Mouse (Mus musculus) bone marrow, adult 2 months (tissue): ENCODE data around the gene 2610507B11Rik. TPM values are rescaled to one million over a fixed set of nuclear protein-coding genes. Genes with fewer than 3 reads are reported as not detected.
A peak's percentile ranks its signal among the peaks of the same experiment; 100 is the strongest.

Experiments used
- H3K27ac ChIP-seq: fragments of 200-500 bp; 2 replicates; pipeline ENCODE4 v1.5.1; 2012; ENCODE audit warnings: low read depth, mild to moderate bottlenecking, control low read depth, inconsistent platforms, low read length; ENCODE audit not compliant: control insufficient read depth, poor library complexity, insufficient read depth
- H3K4me1 ChIP-seq: fragments of 200-500 bp; 2 replicates; pipeline ENCODE4 v1.6.1; 2011; ENCODE audit warnings: low read length; ENCODE audit not compliant: control insufficient read depth, insufficient read depth
- H3K4me3 ChIP-seq: fragments of 200-500 bp; replicated peaks from 2 replicates; pipeline ENCODE3; 2011; ENCODE audit warnings: mild to moderate bottlenecking, low read depth, low read length, control low read depth; ENCODE audit not compliant: control insufficient read depth
- CTCF ChIP-seq: fragments of 200-500 bp; IDR thresholded peaks from 2 replicates; pipeline ENCODE4 v1.5.1; 2011; ENCODE audit warnings: low read length, control low read depth; ENCODE audit not compliant: control insufficient read depth, insufficient read depth
- POLR2A ChIP-seq: fragments of 200-500 bp; IDR thresholded peaks from 2 replicates; pipeline ENCODE4 v1.6.1; 2011; ENCODE audit warnings: low read depth, mild to moderate bottlenecking, control low read depth, low read length, borderline replicate concordance; ENCODE audit not compliant: control insufficient read depth
- WGBS: fragments of 180-500 bp; shearing (Covaris S2); methylation state at CpG from one replicate; pipeline ENCODE4 v1.1.7; 2018; 5-methylcytosine and 5-hydroxymethylcytosine counted together
- polyA plus RNA-seq: library from polyadenylated mRNA; stranded (reverse); fragments of >200 nt; gene quantifications from 2 replicates; pipeline ENCODE4 v1.2.4, GENCODE M21; 2011; ENCODE audit warnings: low replicate concordance; ENCODE audit not compliant: missing spikeins, insufficient read depth, insufficient read length

2610507B11Rik gene
- polyA plus RNA-seq, 1 experiment = 50.3 TPM

GRCm38 (mm10) chr11:78245627-78246317, 15.8 kb upstream of the 2610507B11Rik start, which contains the start of the genes Sdf2 and Supt6:
TSS of gene Sdf2 (plus strand) at chr11:78245746.
TSS of gene Supt6 (minus strand) at chr11:78245987.
- no peaks in the 10 kb centered on the region; the same call in 1 of the 2 replicates for H3K4me1 ChIP-seq
- WGBS = under 1% methylated on average over 50 of the region's 50 CpGs

GRCm38 (mm10) chr11:78246318-78247011, 15.1 kb upstream of the 2610507B11Rik start:
- TF ChIP-seq POLR2A (no peak), CTCF (no peak)
- WGBS = 43% methylated on average over 7 of the region's 7 CpGs
- H3K4me1 ChIP-seq = no peaks in the 10 kb centered on the region; the same call in 1 of the 2 replicates
- peak overlapping the region; percentile 97 for H3K27ac ChIP-seq
- H3K4me3 ChIP-seq = peak overlapping the region; percentile 85

More at GRCm38 (mm10) chr11:78245627-78246317, 15.8 kb upstream of the 2610507B11Rik start, which contains the start of the genes Sdf2 and Supt6:
- TF ChIP-seq CTCF (no peak), POLR2A (peak; percentile 77; the same call in 1 of the 2 replicates)
- Histone ChIP-seq H3K27ac (peak within 1 kb of the TSS; percentile 97), H3K4me3 (peak within 1 kb of the TSS; percentile 85)

GRCm38 (mm10) chr11:78247012-78247348, 14.6 kb upstream of the 2610507B11Rik start:
- TF ChIP-seq POLR2A = no peak
- no peak for TF ChIP-seq CTCF
- 46% methylated on average over 3 of the region's 3 CpGs for WGBS
- Histone ChIP-seq H3K4me1 (no peaks in the 10 kb centered on the region; the same call in 1 of the 2 replicates), H3K27ac (no peak overlapping the region), H3K4me3 (no peak overlapping the region)

- 51% methylated on average over 4 of the region's 4 CpGs for WGBS
- no peak overlapping the region for H3K27ac ChIP-seq
- TF ChIP-seq CTCF = no peak
- no peak for TF ChIP-seq POLR2A
- H3K4me3 ChIP-seq = no peak overlapping the region
- no peaks in the 10 kb centered on the region; the same call in 1 of the 2 replicates for H3K4me1 ChIP-seq
Observed at GRCm38 (mm10) chr11:78247727-78248140, 13.8 kb upstream of the 2610507B11Rik start.

GRCm38 (mm10) chr11:78256618-78257017, 4.9 kb upstream of the 2610507B11Rik start:
- Histone ChIP-seq H3K27ac (no peak overlapping the region), H3K4me3 (no peak overlapping the region), H3K4me1 (no peaks in the 10 kb centered on the region)
- TF ChIP-seq CTCF (no peak), POLR2A (no peak)
- 86% methylated on average over 1 of the region's 1 CpGs for WGBS

- WGBS = 86% methylated on average over 2 of the region's 2 CpGs
- TF ChIP-seq CTCF (no peak), POLR2A (no peak)
- no peak overlapping the region for H3K27ac ChIP-seq
- H3K4me1 ChIP-seq = no peaks in the 10 kb centered on the region; the same call in 1 of the 2 replicates
- no peak overlapping the region for H3K4me3 ChIP-seq
Observed at GRCm38 (mm10) chr11:78260489-78261258, 878 bp upstream of the 2610507B11Rik start.

- Histone ChIP-seq H3K27ac (0 out of 2 replicates have a peak overlapping the region, but pooled peaks have one; percentile 10), H3K4me3 (peak overlapping the region; percentile 31), H3K4me1 (no peaks in the 10 kb centered on the region; the same call in 1 of the 2 replicates)
- 3% methylated on average over 8 of the region's 8 CpGs for WGBS
- TF ChIP-seq POLR2A (no peak), CTCF (peak; percentile 65)
Observed at GRCm38 (mm10) chr11:78262550-78262949, 998 bp downstream of the 2610507B11Rik start.
